Mouse (Mus musculus): ENCODE measurements around the gene Slc25a41.

- TF ChIP-seq POLR2A (IDR thresholded peaks at IDR 0.05; ENCODE audit: borderline replicate concordance, control insufficient read depth, low read depth, low read length) (no peak), CTCF (IDR thresholded peaks at IDR 0.05; ENCODE audit: control insufficient read depth, insufficient read depth, low read length) (no peak)
Observed at GRCm38 (mm10) chr17:57041554-57041953, at the start of gene Slc25a41.
